Mouse (Mus musculus) spleen, adult 12 weeks (tissue): ENCODE data around the gene Vmn2r121.

Experiments used
- DNase-seq: peaks from one replicate; pipeline ENCODE4 v3.0.0; 2022; ENCODE audit warnings: low spot score

Vmn2r121 gene

GRCm38 (mm10) chrX:124135852-124136251 is at the start of gene Vmn2r121:
TSS of gene Vmn2r121 (minus strand) at chrX:124135952.
- no peak for DNase-seq
